Mouse (Mus musculus) frontal cortex, adult (tissue): ENCODE measurements around the gene Ksr2.
"Not testable (repeated sequence)": the region's sequence is repeated elsewhere in the genome, so short reads cannot be mapped to it uniquely, and the experiment has no call there.

Experiments used
- ATAC-seq: cut with Nextera tagmentation; 2 replicates; pipeline ENCODE4 v1.9.2; 2017; ENCODE audit warnings: mild to moderate bottlenecking, moderate library complexity, mixed read lengths; ENCODE audit not compliant: low TSS enrichment

Gene Ksr2

GRCm38 (mm10) chr5:117614331-117615024, 200.7 kb downstream of the Ksr2 start:
- peak; percentile 78; the same call in 1 of the 2 replicates for ATAC-seq

DNA sequence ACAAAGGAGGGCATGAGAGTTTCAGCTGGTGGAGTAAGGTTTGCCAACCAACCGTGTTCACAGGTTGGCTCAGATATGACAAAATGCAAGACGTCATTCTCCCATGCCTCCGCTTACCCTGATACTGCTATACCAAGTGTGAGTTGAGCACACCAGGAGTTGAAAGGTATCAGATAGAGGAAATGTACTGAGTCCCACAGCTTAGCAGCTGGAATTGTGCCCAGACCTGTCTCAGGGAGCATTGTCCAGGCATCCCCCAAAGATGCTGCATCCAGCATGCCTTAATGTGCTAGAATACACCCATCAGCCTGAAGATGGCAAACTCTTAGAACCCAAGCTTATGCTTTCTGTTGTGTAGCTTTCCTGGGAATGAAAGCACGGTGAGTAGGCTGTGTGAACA, 206.5 kb downstream of the Ksr2 start:
- ATAC-seq = no peak

DNA sequence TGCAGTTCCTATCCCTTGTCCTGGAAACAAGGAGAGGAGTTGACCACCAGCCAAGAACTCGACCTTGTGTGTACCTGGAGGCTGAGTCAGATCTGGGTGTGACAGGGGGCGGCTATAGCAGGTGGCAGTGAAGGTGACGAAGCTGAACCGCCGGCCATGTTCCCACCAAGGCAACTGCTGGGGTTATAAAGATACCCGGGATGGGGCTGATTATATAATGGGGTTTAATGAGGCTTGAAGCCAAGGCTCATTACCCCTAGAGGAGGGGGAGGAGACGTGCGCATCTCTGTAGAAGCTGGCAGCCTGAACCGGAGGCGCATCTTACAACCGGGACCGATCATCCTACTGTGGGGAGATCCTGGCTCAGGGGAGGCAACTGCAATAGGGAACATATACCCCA, 208.4 kb downstream of the Ksr2 start:
- peak; percentile 69 for ATAC-seq

- ATAC-seq = not testable (repeated sequence)
Measured at GRCm38 (mm10) chr5:117623206-117623605, 209.4 kb downstream of the Ksr2 start.

DNA sequence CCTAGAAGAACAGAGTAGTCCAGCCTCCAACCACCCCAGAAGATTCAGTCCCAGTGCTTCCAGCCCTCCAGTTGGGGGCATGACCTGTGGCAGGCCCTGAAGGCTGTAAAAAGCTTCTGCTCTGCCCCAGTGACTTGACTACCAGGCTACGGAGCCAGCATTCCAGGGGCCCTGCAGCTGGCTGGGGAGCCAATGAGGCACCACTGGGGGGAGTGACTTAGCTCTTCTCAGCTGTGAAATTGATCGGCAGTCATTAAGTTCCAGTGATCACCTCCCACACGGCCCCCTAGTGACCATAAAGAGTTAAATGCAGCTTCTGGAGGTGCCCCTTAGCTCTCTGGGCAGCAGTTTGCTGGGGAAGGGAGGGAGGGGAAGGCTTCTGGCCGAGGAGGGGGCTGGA, 213.1 kb downstream of the Ksr2 start:
- no peak for ATAC-seq

- peak; percentile 38; the same call in 1 of the 2 replicates for ATAC-seq
Measured at GRCm38 (mm10) chr5:117628351-117628750, 214.6 kb downstream of the Ksr2 start.

GRCm38 (mm10) chr5:117629570-117629969, 215.8 kb downstream of the Ksr2 start:
- no peak for ATAC-seq

DNA sequence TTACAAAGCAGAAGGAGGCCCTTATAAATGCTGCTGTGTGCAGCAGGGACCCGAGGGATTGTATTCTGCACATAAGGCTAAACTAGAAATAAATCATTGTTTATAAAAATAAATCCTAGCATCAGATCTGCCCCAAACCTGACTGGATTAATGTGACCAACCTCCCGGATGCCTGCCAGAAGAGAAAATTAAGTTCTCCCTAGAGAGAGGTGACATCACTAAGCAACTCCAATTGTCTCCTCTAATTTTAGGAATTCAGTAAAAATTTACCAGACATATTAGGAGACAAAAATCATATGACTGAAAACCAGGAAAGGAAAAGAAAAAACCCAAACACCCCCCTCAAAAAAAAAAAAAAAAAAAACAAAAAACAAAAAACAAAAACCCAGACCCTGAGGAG, 221.4 kb downstream of the Ksr2 start:
- ATAC-seq = no peak

GRCm38 (mm10) chr5:117635838-117636237, 222.0 kb downstream of the Ksr2 start:
- no peak for ATAC-seq

DNA sequence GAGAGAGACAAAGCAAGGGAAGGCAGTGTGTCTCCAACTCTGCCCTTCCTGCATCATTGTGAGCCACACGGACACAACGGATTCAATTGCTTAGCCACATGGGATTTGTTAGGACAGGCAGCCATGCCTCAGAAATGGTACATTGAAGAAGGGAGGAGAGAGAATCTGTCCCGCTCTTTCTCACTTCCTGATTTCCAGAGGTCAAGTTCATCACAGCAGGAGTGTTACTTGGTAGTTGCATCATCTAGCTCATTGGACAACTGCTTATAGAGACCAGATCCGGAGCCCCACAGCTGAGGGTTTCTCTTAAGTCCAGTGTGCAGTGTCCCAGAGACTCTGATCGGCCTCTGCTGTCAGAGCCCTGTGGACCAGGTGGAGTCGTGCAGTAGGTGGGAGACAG, 227.8 kb downstream of the Ksr2 start:
- ATAC-seq = no peak

DNA sequence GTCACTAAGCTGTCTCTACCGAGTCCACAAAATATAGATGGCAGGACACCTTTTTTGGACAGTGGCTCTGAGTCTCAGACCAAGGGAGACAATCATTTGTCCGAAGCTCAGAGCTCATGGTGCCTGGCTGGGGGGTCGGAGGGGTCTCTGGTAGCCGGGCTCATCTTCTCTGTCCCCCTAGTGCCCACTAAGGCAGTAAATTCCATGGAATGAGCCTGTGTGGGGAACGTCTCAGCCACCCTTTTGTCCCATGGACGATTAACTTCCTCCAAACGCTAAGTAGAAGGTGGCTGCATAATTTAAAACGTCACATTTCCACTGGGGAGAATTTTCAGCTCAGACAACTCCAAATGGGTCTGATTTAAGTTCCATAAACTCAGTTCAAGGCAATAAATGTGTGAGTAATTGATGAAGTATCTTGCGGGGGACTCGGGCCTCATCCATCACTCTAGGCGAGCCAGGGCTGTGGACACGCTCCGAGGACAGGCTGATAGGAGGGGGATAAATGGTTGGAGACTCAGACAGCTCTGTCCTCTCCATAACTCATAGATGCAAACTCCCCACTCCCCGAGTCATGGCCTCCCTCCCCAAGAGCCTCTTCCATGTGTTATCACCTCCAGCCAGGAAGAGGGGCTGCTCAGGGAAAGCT, 237.6 kb downstream of the Ksr2 start:
- no peak for ATAC-seq

- no peak for ATAC-seq
Measured at GRCm38 (mm10) chr5:117658641-117659040, 244.8 kb downstream of the Ksr2 start.

GRCm38 (mm10) chr5:117659596-117659995, 245.8 kb downstream of the Ksr2 start:
- ATAC-seq = no peak

- no peak for ATAC-seq
Measured at GRCm38 (mm10) chr5:117665181-117665580, 251.4 kb downstream of the Ksr2 start.

GRCm38 (mm10) chr5:117667314-117667713, 253.5 kb downstream of the Ksr2 start:
- no peak for ATAC-seq

GRCm38 (mm10) chr5:117669265-117669664, 255.5 kb downstream of the Ksr2 start:
- ATAC-seq = no peak

- no peak for ATAC-seq
Measured at GRCm38 (mm10) chr5:117669843-117670242, 256.0 kb downstream of the Ksr2 start.

- no peak for ATAC-seq
Measured at GRCm38 (mm10) chr5:117671362-117671761, 257.6 kb downstream of the Ksr2 start.

DNA sequence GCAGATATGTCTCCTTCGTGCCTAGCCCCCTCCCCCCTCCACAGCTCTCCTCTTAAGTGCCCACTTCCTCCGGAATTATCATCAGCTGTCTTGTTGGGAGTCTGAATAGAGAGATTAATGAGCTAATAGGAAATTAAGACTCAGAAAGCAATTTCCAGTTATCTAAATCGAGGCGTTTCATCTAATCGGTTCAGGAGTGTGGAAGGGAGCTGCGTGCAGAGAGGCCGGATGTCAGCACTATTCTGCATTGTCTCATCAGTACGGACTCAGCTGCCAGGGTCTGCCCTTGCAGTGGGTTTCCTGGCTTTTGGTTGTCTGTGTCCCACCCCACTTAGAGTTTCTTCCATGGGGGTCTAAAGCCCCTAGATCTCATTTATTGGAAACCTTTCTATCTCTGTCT, 262.0 kb downstream of the Ksr2 start:
- no peak for ATAC-seq

DNA sequence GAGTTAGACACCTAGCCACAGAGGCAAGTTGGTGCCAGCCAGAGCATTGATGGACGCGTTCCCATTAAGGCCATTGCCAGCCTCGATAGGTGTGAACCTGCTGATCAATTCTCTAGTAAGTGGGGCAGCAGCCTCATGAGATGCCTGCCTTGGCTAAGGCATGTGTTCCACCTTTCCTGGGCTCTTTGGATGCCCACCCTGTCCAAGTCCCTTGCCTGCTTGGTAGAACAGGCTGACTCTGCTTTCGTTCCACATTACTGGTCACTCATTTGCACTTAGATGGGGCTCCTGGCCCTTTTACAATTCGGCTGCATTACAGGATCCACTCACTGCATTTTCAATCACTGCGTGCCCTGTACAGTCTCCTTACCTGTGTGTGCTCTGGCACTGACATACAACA, 263.4 kb downstream of the Ksr2 start:
- no peak for ATAC-seq

- no peak for ATAC-seq
Measured at GRCm38 (mm10) chr5:117678371-117678770, 264.6 kb downstream of the Ksr2 start.

DNA sequence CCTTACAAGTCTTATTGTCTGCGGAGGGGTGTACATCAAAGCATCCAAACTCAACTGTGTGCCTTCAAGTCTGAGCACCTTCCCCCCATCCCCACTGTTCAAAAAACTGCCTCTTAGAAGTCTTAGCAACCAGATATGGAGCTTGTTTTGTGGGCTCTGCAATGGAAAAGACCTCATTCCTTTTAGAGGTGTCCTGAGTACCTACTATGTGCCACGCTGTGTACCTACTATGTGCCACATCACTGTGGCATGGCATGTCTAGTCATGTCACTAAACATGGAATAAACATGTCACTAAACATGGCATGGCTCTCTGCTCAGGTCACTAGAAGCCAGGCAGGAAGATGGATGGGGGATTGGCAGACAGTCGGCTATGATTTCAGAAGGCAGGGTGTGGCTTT, 268.4 kb downstream of the Ksr2 start:
- no peak for ATAC-seq

- no peak for ATAC-seq
Measured at GRCm38 (mm10) chr5:117684491-117684890, 270.7 kb downstream of the Ksr2 start.
